Mouse (Mus musculus): ENCODE results near the gene Olfr638.

DNA sequence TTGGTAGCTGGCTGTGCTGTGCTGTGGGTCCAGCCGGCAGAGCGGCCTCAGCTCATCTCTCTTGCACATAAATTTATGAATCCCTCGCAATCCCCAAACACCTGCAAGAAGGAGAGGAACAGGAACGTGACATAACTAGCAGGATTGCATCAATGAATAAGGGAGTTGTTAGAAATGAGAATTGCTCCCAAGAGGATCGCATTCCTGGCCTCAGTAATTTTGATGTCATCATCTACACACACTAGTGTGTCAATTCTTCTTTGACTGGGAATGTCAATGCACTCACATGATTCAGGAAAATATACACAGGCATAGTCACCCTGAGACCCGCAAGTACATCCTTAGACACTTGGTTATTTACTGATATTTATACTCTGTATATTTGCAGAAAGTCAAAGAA lies 26.9 kb downstream of the Olfr638 start, which contains the start of gene Olfr640:
- no peak for TF ChIP-seq CTCF (conservative IDR thresholded peaks at IDR 0.05; ENCODE audit: insufficient read depth, insufficient read length, low read depth, low read length)
- no peak for TF ChIP-seq POLR2A (IDR thresholded peaks at IDR 0.05; ENCODE audit: low read depth, low read length)

Data from kidney, adult 2 months (tissue).